Mouse (Mus musculus): Measurements from ENCODE around the gene Xpo6. TPM values are rescaled to one million over a fixed set of nuclear protein-coding genes. Genes with fewer than 3 reads are reported as not detected.

Xpo6 gene
- total RNA-seq, 1 experiment: 92.7 TPM

DNA sequence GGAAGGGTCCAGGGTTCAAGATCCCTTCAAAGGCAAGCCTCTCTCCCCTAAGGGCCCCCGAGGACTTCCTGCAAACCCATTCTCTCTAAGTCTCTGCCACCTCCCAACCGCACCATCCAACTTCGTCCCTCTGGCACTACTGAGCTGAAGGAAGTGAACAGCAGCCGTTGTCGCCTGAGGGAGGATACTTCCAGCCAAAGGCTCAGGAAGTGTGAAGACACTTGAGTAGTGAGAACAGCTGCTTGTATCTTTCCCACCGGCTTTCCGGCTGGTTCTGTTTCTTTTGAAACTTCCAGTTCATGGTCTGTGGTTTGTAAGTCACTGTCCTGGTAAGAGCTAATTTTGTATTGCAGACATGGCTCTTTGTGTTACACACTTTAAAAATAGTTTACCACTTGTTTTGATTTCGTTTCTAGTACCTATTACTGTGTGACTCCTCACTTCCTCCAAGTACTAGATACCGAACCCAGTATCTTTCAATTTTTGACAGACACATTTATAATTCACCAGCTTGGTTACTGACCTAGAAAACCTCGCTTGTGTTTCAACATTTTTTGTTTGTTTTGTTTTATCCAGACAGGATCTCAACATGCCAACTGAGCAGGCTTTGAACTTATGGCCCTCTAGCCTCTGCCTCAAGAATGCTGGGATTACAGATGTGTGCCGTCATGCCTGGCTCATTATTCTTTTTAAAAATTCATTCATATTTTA lies 35.9 kb upstream of the Xpo6 start:
- Histone ChIP-seq H3K4me3 (ENCODE audit: insufficient read depth in 1 of 2, low read depth in 1 of 2, low read length in 2 of 2, poor library complexity in 1 of 2, severe bottlenecking in 1 of 2) (no peak overlapping the region), H3K9me3 (ENCODE audit: control insufficient read depth, insufficient read depth, low read depth, low read length) (no peaks in the 10 kb centered on the region), H3K9ac (ENCODE audit: insufficient read depth, low read depth, low read length, poor library complexity, severe bottlenecking) (no peak overlapping the region), H3K4me1 (ENCODE audit: control insufficient read depth in 2 of 2, insufficient read depth in 2 of 2, low read length in 2 of 2, poor library complexity in 1 of 2) (peaks cover 0 to 3% of the 10 kb centered on the region in 2 experiments; a peak in 1 of 4 replicates), H3K36me3 (ENCODE audit: control insufficient read depth, insufficient read depth, low read length, poor library complexity, severe bottlenecking) (no peaks in the 10 kb centered on the region), H3K27ac (ENCODE audit: insufficient read depth, low read depth, low read length, poor library complexity, severe bottlenecking) (no peak overlapping the region)
- TF ChIP-seq ZC3H11A (IDR thresholded peaks at IDR 0.05; ENCODE audit: borderline replicate concordance, low read depth, low read length): no peak
- no peak for TF ChIP-seq HCFC1 (IDR thresholded peaks at IDR 0.05; ENCODE audit: borderline replicate concordance, insufficient read depth, low read length)
- no peak for TF ChIP-seq ZNF384 (IDR thresholded peaks at IDR 0.05; ENCODE audit: low read depth, low read length)
- no peak for DNase-seq (ENCODE audit: low read depth, low spot score)
- in situ Hi-C loops (cut with MboI; ENCODE audit: low sequenced_read_pairs in 2 of 2, unreplicated experiment in 2 of 2): no loop called here

DNA sequence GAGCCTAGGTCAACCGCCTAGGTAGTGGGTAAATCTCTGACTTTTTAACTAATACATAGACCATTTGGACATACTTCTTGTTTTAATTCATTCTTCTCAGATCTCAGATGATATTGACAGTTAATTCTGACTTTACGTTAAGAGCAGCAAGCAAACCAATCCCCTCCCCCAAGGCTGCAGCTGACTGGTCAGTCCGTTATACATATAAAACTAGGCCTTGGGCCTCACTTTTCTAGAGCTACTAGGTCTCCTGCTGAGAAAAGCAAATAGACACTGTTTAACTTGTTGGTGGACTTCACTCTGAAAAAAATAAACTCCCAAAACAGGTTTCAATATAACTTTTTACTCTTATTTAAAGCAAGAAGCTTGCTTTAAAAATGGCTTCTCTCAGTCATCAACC lies 34.3 kb upstream of the Xpo6 start:
- Histone ChIP-seq H3K4me1 (ENCODE audit: control insufficient read depth in 2 of 2, insufficient read depth in 2 of 2, low read length in 2 of 2, poor library complexity in 1 of 2) (peaks cover 0 to 3% of the 10 kb centered on the region in 2 experiments; a peak in 1 of 4 replicates), H3K27ac (ENCODE audit: insufficient read depth, low read depth, low read length, poor library complexity, severe bottlenecking) (no peak overlapping the region), H3K4me3 (ENCODE audit: insufficient read depth in 1 of 2, low read depth in 1 of 2, low read length in 2 of 2, poor library complexity in 1 of 2, severe bottlenecking in 1 of 2) (no peak overlapping the region), H3K9me3 (ENCODE audit: control insufficient read depth, insufficient read depth, low read depth, low read length) (no peaks in the 10 kb centered on the region), H3K9ac (ENCODE audit: insufficient read depth, low read depth, low read length, poor library complexity, severe bottlenecking) (no peak overlapping the region), H3K36me3 (ENCODE audit: control insufficient read depth, insufficient read depth, low read length, poor library complexity, severe bottlenecking) (no peaks in the 10 kb centered on the region)
- no peak for DNase-seq (ENCODE audit: low read depth, low spot score)
- no peak for TF ChIP-seq HCFC1 (IDR thresholded peaks at IDR 0.05; ENCODE audit: borderline replicate concordance, insufficient read depth, low read length)
- TF ChIP-seq CHD2 (IDR thresholded peaks at IDR 0.05; ENCODE audit: low read depth, low read length): no peak
- no peak for TF ChIP-seq ZNF384 (IDR thresholded peaks at IDR 0.05; ENCODE audit: low read depth, low read length)
- TF ChIP-seq MAFK (IDR thresholded peaks at IDR 0.05; ENCODE audit: insufficient read depth, low read depth, low read length): no peak
- TF ChIP-seq ZC3H11A (IDR thresholded peaks at IDR 0.05; ENCODE audit: borderline replicate concordance, low read depth, low read length): no peak
- in situ Hi-C loops (cut with MboI; ENCODE audit: low sequenced_read_pairs in 2 of 2, unreplicated experiment in 2 of 2): no loop called here

DNA sequence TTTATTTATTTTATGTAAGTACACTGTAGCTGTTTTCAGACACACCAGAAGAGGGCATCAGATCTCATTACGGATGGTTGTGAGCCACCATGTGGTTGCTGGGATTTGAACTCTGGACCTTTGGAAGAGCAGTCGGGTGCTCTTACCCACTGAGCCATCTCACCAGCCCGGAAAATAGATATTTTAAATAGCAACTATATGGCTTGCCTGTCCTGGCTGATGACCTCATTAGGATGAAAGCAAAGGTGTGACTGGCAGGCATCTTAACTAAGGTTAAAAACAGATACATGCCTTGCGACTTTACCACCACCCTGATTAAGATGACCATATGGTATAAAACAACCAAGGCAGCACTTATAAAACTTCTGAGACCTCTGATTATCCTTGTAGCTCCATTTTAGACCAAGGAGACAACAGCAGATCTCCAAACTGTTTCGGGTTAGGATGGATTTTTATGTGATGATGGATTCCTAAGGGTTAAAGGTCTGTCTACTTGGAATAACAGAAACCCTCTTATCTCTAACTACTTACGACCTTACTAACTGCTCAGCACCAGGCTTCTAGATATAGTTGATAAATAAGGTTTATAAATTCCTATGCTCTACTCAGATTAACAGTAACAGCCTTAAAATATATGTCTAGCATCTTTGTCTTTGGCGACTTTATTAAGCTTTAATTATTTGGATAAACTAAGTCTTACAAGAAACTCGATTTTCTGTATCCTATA lies 32.2 kb upstream of the Xpo6 start:
- TF ChIP-seq CHD2 (IDR thresholded peaks at IDR 0.05; ENCODE audit: low read depth, low read length) (no peak), MAFK (IDR thresholded peaks at IDR 0.05; ENCODE audit: insufficient read depth, low read depth, low read length) (no peak), HCFC1 (IDR thresholded peaks at IDR 0.05; ENCODE audit: borderline replicate concordance, insufficient read depth, low read length) (no peak), ZNF384 (IDR thresholded peaks at IDR 0.05; ENCODE audit: low read depth, low read length) (no peak)
- no peak overlapping the region for H3K9ac ChIP-seq (ENCODE audit: insufficient read depth, low read depth, low read length, poor library complexity, severe bottlenecking)
- no peak overlapping the region for H3K27ac ChIP-seq (ENCODE audit: insufficient read depth, low read depth, low read length, poor library complexity, severe bottlenecking)
- H3K9me3 ChIP-seq (ENCODE audit: control insufficient read depth, insufficient read depth, low read depth, low read length): no peaks in the 10 kb centered on the region
- DNase-seq (ENCODE audit: low read depth, low spot score): no peak
- no peaks in the 10 kb centered on the region for H3K36me3 ChIP-seq (ENCODE audit: control insufficient read depth, insufficient read depth, low read length, poor library complexity, severe bottlenecking)
- H3K4me1 ChIP-seq (ENCODE audit: control insufficient read depth in 2 of 2, insufficient read depth in 2 of 2, low read length in 2 of 2, poor library complexity in 1 of 2): peaks cover 0 to 4% of the 10 kb centered on the region in 2 experiments; a peak in 2 of 4 replicates
- in situ Hi-C loops (cut with MboI; ENCODE audit: low sequenced_read_pairs in 2 of 2, unreplicated experiment in 2 of 2): no loop called here
- no peak overlapping the region for H3K4me3 ChIP-seq (ENCODE audit: insufficient read depth in 1 of 2, low read depth in 1 of 2, low read length in 2 of 2, poor library complexity in 1 of 2, severe bottlenecking in 1 of 2)

DNA sequence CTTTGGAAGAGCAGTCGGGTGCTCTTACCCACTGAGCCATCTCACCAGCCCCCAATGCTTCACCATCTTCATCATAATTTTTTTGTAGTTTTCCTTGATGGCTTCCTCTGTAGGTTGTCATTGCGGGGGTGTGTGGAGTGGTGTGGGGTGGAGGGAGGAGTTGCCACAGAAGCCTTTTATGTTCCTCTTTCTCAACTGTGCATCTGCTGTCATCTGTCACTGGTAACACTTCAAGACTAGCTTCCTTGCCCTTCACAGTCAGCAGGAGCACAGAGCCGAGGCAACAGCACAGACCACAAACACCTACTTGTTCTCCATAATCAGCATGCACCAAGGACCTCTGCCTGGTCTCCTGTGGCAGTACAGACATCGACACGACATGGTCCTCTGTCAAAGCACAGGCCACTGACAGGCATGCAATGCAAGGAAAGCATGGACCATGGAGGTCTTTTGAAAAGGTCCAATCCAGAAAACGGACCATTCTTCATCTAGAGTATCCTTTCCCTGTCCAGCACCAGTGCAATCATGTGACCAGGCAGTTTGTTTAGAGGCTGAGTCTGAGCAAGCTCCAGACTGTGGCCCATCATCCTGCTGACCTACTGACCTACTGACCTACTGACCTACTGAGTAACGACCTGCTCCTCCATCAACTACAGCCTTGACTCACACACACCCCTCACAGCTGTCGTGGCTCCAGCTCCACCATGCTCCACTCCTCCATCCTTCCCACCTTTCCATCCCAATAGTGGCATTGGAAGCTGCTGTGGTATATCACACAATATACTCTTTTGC lies 30.3 kb upstream of the Xpo6 start:
- Histone ChIP-seq H3K27ac (ENCODE audit: insufficient read depth, low read depth, low read length, poor library complexity, severe bottlenecking) (no peak overlapping the region), H3K9me3 (ENCODE audit: control insufficient read depth, insufficient read depth, low read depth, low read length) (no peaks in the 10 kb centered on the region), H3K36me3 (ENCODE audit: control insufficient read depth, insufficient read depth, low read length, poor library complexity, severe bottlenecking) (no peaks in the 10 kb centered on the region), H3K4me3 (ENCODE audit: insufficient read depth in 1 of 2, low read depth in 1 of 2, low read length in 2 of 2, poor library complexity in 1 of 2, severe bottlenecking in 1 of 2) (no peak overlapping the region), H3K4me1 (ENCODE audit: control insufficient read depth in 2 of 2, insufficient read depth in 2 of 2, low read length in 2 of 2, poor library complexity in 1 of 2) (peaks cover 0 to 11% of the 10 kb centered on the region in 2 experiments; a peak in 3 of 4 replicates), H3K9ac (ENCODE audit: insufficient read depth, low read depth, low read length, poor library complexity, severe bottlenecking) (no peak overlapping the region)
- in situ Hi-C loops (cut with MboI; ENCODE audit: low sequenced_read_pairs in 2 of 2, unreplicated experiment in 2 of 2): no loop called here
- DNase-seq (ENCODE audit: low read depth, low spot score): no peak
- TF ChIP-seq CHD2 (IDR thresholded peaks at IDR 0.05; ENCODE audit: low read depth, low read length): no peak
- TF ChIP-seq MAFK (IDR thresholded peaks at IDR 0.05; ENCODE audit: insufficient read depth, low read depth, low read length): no peak
- no peak for TF ChIP-seq HCFC1 (IDR thresholded peaks at IDR 0.05; ENCODE audit: borderline replicate concordance, insufficient read depth, low read length)
- TF ChIP-seq ZNF384 (IDR thresholded peaks at IDR 0.05; ENCODE audit: low read depth, low read length): no peak
- no peak for TF ChIP-seq ZC3H11A (IDR thresholded peaks at IDR 0.05; ENCODE audit: borderline replicate concordance, low read depth, low read length)
